In genomic region chr14:121929243-121929951, GRCm38 (mm10) we compare ENCODE assay signal across 9 mouse cellular contexts. TPM values are rescaled to one million over a fixed set of nuclear protein-coding genes. Genes with fewer than 3 reads are reported as not detected.
DNase-seq lines count a peak whose midpoint lies in the region; ATAC-seq and TF ChIP-seq lines count a peak whose summit lies in the region.
"Had no signal": no experiment of that assay in that cellular context is flagged by ENCODE, and none has a peak within 500 bp of the region (broad histone marks: within the 10 kb centered on the region; RNA-seq: fewer than 3 reads in every experiment).

No protein-coding gene starts in this region.

- intact Hi-C loops in heart, postnatal 25 days (cut with DNase I) = loop anchor here (10.0 kb wide), 1 partner anchor 205 kb away; no protein-coding TSS in a partner anchor

- H3K9me3 ChIP-seq in heart, embryonic 14.5 days (ENCODE audit: control insufficient read depth, low read length) = no peaks in the 10 kb centered on the region
- H3K9me3 ChIP-seq in liver, embryonic 14.5 days (ENCODE audit: control insufficient read depth, low read length) = no peaks in the 10 kb centered on the region
- H3K9me3 ChIP-seq in midbrain, embryonic 15.5 days = no peaks in the 10 kb centered on the region

- DNase-seq in heart, postnatal 25 days (ENCODE audit: low spot score) = no peak
- DNase-seq in A20 (ENCODE audit: low read depth, low spot score) = peak; percentile 65
- peak; percentile 48 for DNase-seq in c-Kit-positive CD71-negative TER-119-negative erythroid progenitor cells, embryonic 14.5 days (ENCODE audit: low read depth)
- peak; percentile 36 to 55 (median 55) for DNase-seq in liver, embryonic 14.5 days (ENCODE audit: low read depth in 3 of 3, low spot score in 3 of 3)
- DNase-seq in gastrocnemius, postnatal 25 days = no peak
- no peak for DNase-seq in adrenal gland, adult 8-10 months
- DNase-seq: cerebellum, adult 11 months had no signal

- 54% methylated on average over 12 of the region's 12 CpGs for WGBS in heart, embryonic 14.5 days
- WGBS in liver, embryonic 14.5 days (ENCODE audit: insufficient replicate concordance) = 9% methylated on average over 12 of the region's 12 CpGs
- 90% methylated on average over 12 of the region's 12 CpGs for WGBS in midbrain, embryonic 15.5 days

- no peak overlapping the region for H3K4me2 ChIP-seq in heart, embryonic 14.5 days (ENCODE audit: low read length)
- peak overlapping the region; percentile 54 for H3K4me2 ChIP-seq in liver, embryonic 14.5 days (ENCODE audit: low read depth)
- no peak overlapping the region for H3K4me2 ChIP-seq in midbrain, embryonic 15.5 days

- H3K4me1 ChIP-seq in heart, embryonic 14.5 days (ENCODE audit: control insufficient read depth in 2 of 2, insufficient read depth in 2 of 2, low read length in 2 of 2) = peaks cover 2 to 20% of the 10 kb centered on the region in 2 experiments
- peaks cover 12 to 28% of the 10 kb centered on the region in 2 experiments for H3K4me1 ChIP-seq in liver, embryonic 14.5 days (replicated peaks; ENCODE audit: control insufficient read depth in 2 of 2, insufficient read depth in 2 of 2, low read length in 1 of 2)
- H3K4me1 ChIP-seq in midbrain, embryonic 15.5 days = peaks cover 9% of the 10 kb centered on the region; the same call in 1 of the 2 replicates

- peaks cover 7% of the 10 kb centered on the region for H3K36me3 ChIP-seq in heart, embryonic 14.5 days (ENCODE audit: control insufficient read depth, insufficient read depth, low read length)
- H3K36me3 ChIP-seq in liver, embryonic 14.5 days (replicated peaks; ENCODE audit: control insufficient read depth, insufficient read depth, low read depth) = no peaks in the 10 kb centered on the region
- 0 out of 2 replicates have a peak, but pooled peaks cover 5% of the 10 kb centered on the region for H3K36me3 ChIP-seq in midbrain, embryonic 15.5 days (replicated peaks)

- no peaks in the 10 kb centered on the region for H3K27me3 ChIP-seq in heart, embryonic 14.5 days (ENCODE audit: control insufficient read depth, insufficient read depth, low read length)
- no peaks in the 10 kb centered on the region for H3K27me3 ChIP-seq in liver, embryonic 14.5 days (ENCODE audit: control insufficient read depth, insufficient read depth, low read length)
- no peaks in the 10 kb centered on the region for H3K27me3 ChIP-seq in midbrain, embryonic 15.5 days (replicated peaks)

- no peak for ATAC-seq in heart, embryonic 14.5 days (ENCODE audit: insufficient number of reproducible peaks, insufficient read depth, low FRiP score, low read depth)
- ATAC-seq in liver, embryonic 14.5 days (ENCODE audit: insufficient read depth) = peak; percentile 89
- ATAC-seq in midbrain, embryonic 15.5 days (replicated peaks) = no peak

- no peak overlapping the region for H3K4me3 ChIP-seq in heart, embryonic 14.5 days (ENCODE audit: control insufficient read depth in 1 of 2, insufficient read depth in 1 of 2, low read depth in 1 of 2, low read length in 2 of 2)
- H3K4me3 ChIP-seq in liver, embryonic 14.5 days (ENCODE audit: insufficient read depth in 1 of 2, low read depth in 2 of 2, low read length in 2 of 2) = no peak overlapping the region; a peak in 1 of 4 replicates
- H3K4me3 ChIP-seq in midbrain, embryonic 15.5 days = no peak overlapping the region

- H3K27ac ChIP-seq in heart, embryonic 14.5 days (replicated peaks in 1 of 2; ENCODE audit: control insufficient read depth in 1 of 2, insufficient read depth in 1 of 2, low read depth in 2 of 2, low read length in 2 of 2) = peak overlapping the region; percentile 22 to 47; a peak in 1 of 4 replicates
- H3K27ac ChIP-seq in liver, embryonic 14.5 days = peak overlapping the region; percentile 57
- H3K27ac ChIP-seq in midbrain, embryonic 15.5 days = no peak overlapping the region

- TF ChIP-seq CTCF in liver, embryonic 14.5 days (IDR thresholded peaks at IDR 0.05; ENCODE audit: low read depth) = no peak

- H3K9ac ChIP-seq in heart, embryonic 14.5 days (ENCODE audit: low read length) = no peak overlapping the region
- H3K9ac ChIP-seq in liver, embryonic 14.5 days (replicated peaks) = no peak overlapping the region
- H3K9ac ChIP-seq in midbrain, embryonic 15.5 days = no peak overlapping the region

- TF ChIP-seq EP300 in liver, embryonic 14.5 days (IDR thresholded peaks at IDR 0.05; ENCODE audit: low read depth) = peak; percentile 74

RNA-seq across cellular contexts. Expression of gene Gpr18, which starts 13.8 kb away (rescaled TPM):
- not detected in 2 replicates for polyA plus RNA-seq in heart, embryonic 14.5 days (2014; fragmentation: Nextera tagmentation; extraction: Ambion mirVana)
- total RNA-seq in heart, postnatal 25 days (2021) = under 1 TPM; 0.28 to 0.29 TPM
- 0.08 and 0.12 TPM in 2 replicates for polyA plus RNA-seq in liver, embryonic 14.5 days (2012; rRNA removed)
- 0.17 TPM in 1 of 2 replicates, not detected in the other for polyA plus RNA-seq in liver, embryonic 14.5 days (2014; fragmentation: Nextera tagmentation; extraction: Ambion mirVana)
- 0.18 TPM in 1 of 2 replicates, not detected in the other for polyA plus RNA-seq in midbrain, embryonic 15.5 days (2015; fragmentation: Nextera tagmentation; extraction: Ambion mirVana)
- total RNA-seq in gastrocnemius, postnatal 25 days (2021) = not detected
- under 1 TPM; 0.22 to 0.52 (median 0.45) TPM for total RNA-seq in adrenal gland, adult 8-10 months (2022)

RNA-seq across cellular contexts. Expression of gene Gpr183, which starts 35.6 kb away (rescaled TPM):
- 1.9 and 2.4 TPM in 2 replicates for polyA plus RNA-seq in heart, embryonic 14.5 days (2014; fragmentation: Nextera tagmentation; extraction: Ambion mirVana)
- total RNA-seq in heart, postnatal 25 days (2021) = 1 to 10 TPM; 1.4 to 1.6 TPM
- 0.75 and 0.79 TPM in 2 replicates for polyA plus RNA-seq in liver, embryonic 14.5 days (2012; rRNA removed)
- polyA plus RNA-seq in liver, embryonic 14.5 days (2014; fragmentation: Nextera tagmentation; extraction: Ambion mirVana) = 0.62 and 1.3 TPM in 2 replicates
- 1.0 and 1.1 TPM in 2 replicates for polyA plus RNA-seq in midbrain, embryonic 15.5 days (2015; fragmentation: Nextera tagmentation; extraction: Ambion mirVana)
- total RNA-seq in gastrocnemius, postnatal 25 days (2021) = under 1 TPM; 0.38 to 0.43 TPM
- 1 to 10 TPM in 3 of 4 experiments, under 1 TPM in 1; 0.80 to 2.2 (median 1.4) TPM for total RNA-seq in adrenal gland, adult 8-10 months (2022)

RNA-seq across cellular contexts. Expression of gene Ubac2, which starts 51.0 kb away (rescaled TPM):
- polyA plus RNA-seq in heart, embryonic 14.5 days (2014; fragmentation: Nextera tagmentation; extraction: Ambion mirVana) = 55.4 and 56.3 TPM in 2 replicates
- 10 to 100 TPM; 25.9 to 27.4 TPM for total RNA-seq in heart, postnatal 25 days (2021)
- polyA plus RNA-seq in liver, embryonic 14.5 days (2012; rRNA removed) = 9.4 and 10.1 TPM in 2 replicates
- 16.4 TPM in 2 replicates for polyA plus RNA-seq in liver, embryonic 14.5 days (2014; fragmentation: Nextera tagmentation; extraction: Ambion mirVana)
- polyA plus RNA-seq in midbrain, embryonic 15.5 days (2015; fragmentation: Nextera tagmentation; extraction: Ambion mirVana) = 45.9 and 47.2 TPM in 2 replicates
- 10 to 100 TPM; 22.9 to 24.4 TPM for total RNA-seq in gastrocnemius, postnatal 25 days (2021)
- total RNA-seq in adrenal gland, adult 8-10 months (2022) = 10 to 100 TPM; 32.8 to 43.5 (median 39.2) TPM

Comparison
In these comparisons a context has a peak if more than half of its experiments do, and no peak if none do; other contexts are left out.
1. DNase-seq: peak in A20 (single experiment), c-Kit-positive CD71-negative TER-119-negative erythroid progenitor cells, embryonic 14.5 days (single experiment) and liver, embryonic 14.5 days (3 of 3); none in heart, postnatal 25 days (single experiment), gastrocnemius, postnatal 25 days (single experiment) and adrenal gland, adult 8-10 months (single experiment).